Comparison of ENCODE assay signal across 8 mouse cellular contexts in the genomic region with DNA sequence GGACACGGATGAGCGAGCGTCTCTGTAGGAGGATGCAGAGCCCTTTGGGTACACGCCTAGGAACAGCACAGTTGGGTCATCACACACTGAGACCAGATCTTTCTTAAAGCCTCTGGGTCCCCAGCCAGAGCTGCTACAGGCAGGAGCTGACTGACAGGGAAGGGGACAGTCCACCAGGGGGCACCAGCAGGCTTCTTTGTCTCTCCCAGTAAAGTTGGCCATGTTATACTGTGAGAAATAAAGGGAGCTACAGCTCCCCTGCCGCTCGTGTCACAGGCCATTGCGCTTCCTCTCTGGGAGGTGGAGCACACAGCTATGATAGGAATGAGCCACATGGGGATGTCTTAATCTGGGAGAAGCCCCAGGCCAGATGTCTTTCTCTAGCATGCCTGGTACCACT. TPM values are rescaled to one million over a fixed set of nuclear protein-coding genes. Genes with fewer than 3 reads are reported as not detected.
A peak's percentile ranks its signal among the peaks of the same experiment; 100 is the strongest.
DNase-seq lines count a peak whose midpoint lies in the region; ATAC-seq and TF ChIP-seq lines count a peak whose summit lies in the region.

No protein-coding gene starts in this region.

- TF ChIP-seq EP300 in heart, adult 2 months (IDR thresholded peaks at IDR 0.05; ENCODE audit: insufficient read depth, low read depth, low read length): peak; percentile 20; the same call in 1 of the 2 replicates

- no peaks in the 10 kb centered on the region for H3K27me3 ChIP-seq in embryonic facial prominence, embryonic 11.5 days (ENCODE audit: control insufficient read depth, insufficient read depth, low read length)
- no peaks in the 10 kb centered on the region for H3K27me3 ChIP-seq in heart, adult 2 months (ENCODE audit: control insufficient read depth, insufficient read depth, low read length)
- H3K27me3 ChIP-seq in limb, embryonic 13.5 days: peaks cover 2% of the 10 kb centered on the region; the same call in 1 of the 2 replicates
- H3K27me3 ChIP-seq in stomach, embryonic 14.5 days (ENCODE audit: control insufficient read depth, insufficient read depth, low read length): no peaks in the 10 kb centered on the region

- no peak overlapping the region for H3K9ac ChIP-seq in embryonic facial prominence, embryonic 11.5 days (replicated peaks; ENCODE audit: low read length)
- no peak overlapping the region for H3K9ac ChIP-seq in heart, adult 2 months (ENCODE audit: low read depth, low read length)
- H3K9ac ChIP-seq in limb, embryonic 13.5 days: peak overlapping the region; percentile 48; the same call in 1 of the 2 replicates
- H3K9ac ChIP-seq in stomach, embryonic 14.5 days (replicated peaks; ENCODE audit: low read depth, low read length): no peak overlapping the region

- TF ChIP-seq POLR2A in heart, adult 2 months (IDR thresholded peaks at IDR 0.05; ENCODE audit: insufficient read depth, low read depth, low read length): no peak

- 11% methylated on average over 7 of the region's 7 CpGs for WGBS in embryonic facial prominence, embryonic 11.5 days
- 22% methylated on average over 7 of the region's 7 CpGs for WGBS in heart, adult 2 months
- 15% methylated on average over 7 of the region's 7 CpGs for WGBS in limb, embryonic 13.5 days
- WGBS in stomach, embryonic 14.5 days: 12% methylated on average over 7 of the region's 7 CpGs

- no peaks in the 10 kb centered on the region for H3K9me3 ChIP-seq in embryonic facial prominence, embryonic 11.5 days (replicated peaks; ENCODE audit: control insufficient read depth, low read length)
- no peaks in the 10 kb centered on the region for H3K9me3 ChIP-seq in limb, embryonic 13.5 days
- no peaks in the 10 kb centered on the region for H3K9me3 ChIP-seq in stomach, embryonic 14.5 days (ENCODE audit: control insufficient read depth, low read depth, low read length)

- H3K4me3 ChIP-seq in embryonic facial prominence, embryonic 11.5 days (ENCODE audit: low read depth, low read length): no peak overlapping the region
- H3K4me3 ChIP-seq in heart, adult 2 months: no peak overlapping the region
- no peak overlapping the region for H3K4me3 ChIP-seq in limb, embryonic 13.5 days
- no peak overlapping the region for H3K4me3 ChIP-seq in stomach, embryonic 14.5 days (ENCODE audit: low read depth, low read length)

- no peaks in the 10 kb centered on the region for H3K36me3 ChIP-seq in embryonic facial prominence, embryonic 11.5 days (replicated peaks; ENCODE audit: control insufficient read depth, insufficient read depth, low read depth, low read length)
- H3K36me3 ChIP-seq in heart, adult 2 months (ENCODE audit: control insufficient read depth, insufficient read depth, low read length): no peaks in the 10 kb centered on the region
- 0 out of 2 replicates have a peak, but pooled peaks cover 2% of the 10 kb centered on the region for H3K36me3 ChIP-seq in limb, embryonic 13.5 days
- H3K36me3 ChIP-seq in stomach, embryonic 14.5 days (ENCODE audit: control insufficient read depth, insufficient read depth, low read length): no peaks in the 10 kb centered on the region

- peak; percentile 42 for DNase-seq in 3134 (ENCODE audit: extremely low read depth, insufficient read length, low spot score)
- DNase-seq in adrenal gland, postnatal 14 days: peak; percentile 95
- peak; percentile 92 for DNase-seq in embryonic facial prominence, embryonic 11.5 days (ENCODE audit: low spot score)
- DNase-seq in heart, adult 2 months: peak; percentile 83 to 89
- peak; percentile 74 to 89 for DNase-seq in kidney, adult 8-10 months
- peak; percentile 72 to 73 for DNase-seq in natural killer cell, adult 2 months (ENCODE audit: low spot score in 2 of 2)

- intact Hi-C loops in heart, adult 2 months (cut with DNase I): loop anchor here (1.0 to 10.0 kb wide), 3 partner anchors 116 to 568 kb away; no protein-coding TSS in a partner anchor

- peak; percentile 61 for ATAC-seq in embryonic facial prominence, embryonic 11.5 days (replicated peaks; ENCODE audit: insufficient number of reproducible peaks, low FRiP score, low TSS enrichment, low read depth)
- ATAC-seq in limb, embryonic 13.5 days (ENCODE audit: low FRiP score, low read depth): peak; percentile 64; the same call in 1 of the 2 replicates
- ATAC-seq in stomach, embryonic 14.5 days (ENCODE audit: insufficient number of reproducible peaks, insufficient read depth, low FRiP score, low read depth): peak; percentile 68; the same call in 1 of the 2 replicates

- peak; percentile 100; the same call in 1 of the 2 replicates for TF ChIP-seq CTCF in heart, adult 2 months (IDR thresholded peaks at IDR 0.05)

- H3K4me2 ChIP-seq in embryonic facial prominence, embryonic 11.5 days (ENCODE audit: low read depth, low read length): no peak overlapping the region
- no peak overlapping the region for H3K4me2 ChIP-seq in limb, embryonic 13.5 days (replicated peaks)
- H3K4me2 ChIP-seq in stomach, embryonic 14.5 days (replicated peaks; ENCODE audit: low read depth, low read length): 0 out of 2 replicates have a peak overlapping the region, but pooled peaks have one; percentile 5

- H3K4me1 ChIP-seq in embryonic facial prominence, embryonic 11.5 days (ENCODE audit: control insufficient read depth, insufficient read depth, low read length): peaks cover 4% of the 10 kb centered on the region
- H3K4me1 ChIP-seq in heart, adult 2 months (ENCODE audit: control insufficient read depth, insufficient read depth, low read length): peaks cover 12% of the 10 kb centered on the region
- peaks cover 23% of the 10 kb centered on the region for H3K4me1 ChIP-seq in limb, embryonic 13.5 days
- H3K4me1 ChIP-seq in stomach, embryonic 14.5 days (ENCODE audit: control insufficient read depth, insufficient read depth, low read length): peaks cover 14% of the 10 kb centered on the region

- no peaks in the 10 kb centered on the region for H3K79me2 ChIP-seq in heart, adult 2 months (replicated peaks; ENCODE audit: control insufficient read depth, insufficient read depth, low read length)

- H3K27ac ChIP-seq in embryonic facial prominence, embryonic 11.5 days (replicated peaks; ENCODE audit: low read depth, low read length): no peak overlapping the region
- H3K27ac ChIP-seq in heart, adult 2 months: no peak overlapping the region
- H3K27ac ChIP-seq in limb, embryonic 13.5 days: peak overlapping the region; percentile 48; the same call in 1 of the 2 replicates
- H3K27ac ChIP-seq in stomach, embryonic 14.5 days (ENCODE audit: low read length): peak overlapping the region; percentile 61; the same call in 1 of the 2 replicates

RNA-seq across cellular contexts. Expression of gene Trp53i11, which starts 29.7 kb away (rescaled TPM):
- 70.9 and 86.9 TPM in 2 replicates for total RNA-seq in adrenal gland, postnatal 14 days (2021)
- polyA plus RNA-seq in embryonic facial prominence, embryonic 11.5 days (2014; fragmentation: Nextera tagmentation; extraction: Ambion mirVana): 53.6 and 69.0 TPM in 2 replicates
- total RNA-seq in heart, adult 2 months (2021): 10 to 100 TPM; 25.2 to 33.2 TPM
- 34.4 and 42.7 TPM in 2 replicates for polyA plus RNA-seq in heart, adult 2 months (2012; rRNA removed)
- 17.6 and 24.6 TPM in 2 replicates for polyA plus RNA-seq in limb, embryonic 13.5 days (2015; fragmentation: Nextera tagmentation; extraction: Ambion mirVana)
- polyA plus RNA-seq in stomach, embryonic 14.5 days (2014; fragmentation: Nextera tagmentation; extraction: Ambion mirVana): 54.6 and 56.6 TPM in 2 replicates

Comparison
In these comparisons a context has a peak if more than half of its experiments do, and no peak if none do; other contexts are left out.
1. DNase-seq: peak in every context shown above with its lines; median percentile 95 in adrenal gland, postnatal 14 days; 92 in embryonic facial prominence, embryonic 11.5 days; 86 in heart, adult 2 months; 82 in kidney, adult 8-10 months; 72 in natural killer cell, adult 2 months; 42 in 3134.
2. H3K27ac ChIP-seq: peak in limb, embryonic 13.5 days (single experiment) and stomach, embryonic 14.5 days (single experiment); none in embryonic facial prominence, embryonic 11.5 days (single experiment) and heart, adult 2 months (single experiment).
3. Peak in every context shown above with its lines, with median percentiles within 50 percentile points of each other: ATAC-seq.